Mouse (Mus musculus) liver, postnatal 0 days (tissue): ENCODE data around the gene Poc1b. TPM values are rescaled to one million over a fixed set of nuclear protein-coding genes. Genes with fewer than 3 reads are reported as not detected.

Experiments used
- ATAC-seq: fragments of 200-750 bp; cut with Nextera tagmentation; 2 replicates; pipeline ENCODE4 v1.8.0; 2017; ENCODE audit warnings: mild to moderate bottlenecking, moderate library complexity
- DNase-seq: peaks from one replicate; pipeline ENCODE4 v3.0.0-alpha.2; 2016
- H3K27ac ChIP-seq: fragments of 300-500 bp; sonication (generic); 2 replicates; pipeline ENCODE4 v1.5.1; 2014; ENCODE audit warnings: antibody characterized with exemption, moderate library complexity, mild to moderate bottlenecking, low read depth
- H3K27me3 ChIP-seq: fragments of 300-500 bp; sonication (generic); 2 replicates; pipeline ENCODE4 v1.6.1; 2014; ENCODE audit warnings: low read length, control low read depth, mixed read lengths; ENCODE audit not compliant: insufficient read depth
- H3K36me3 ChIP-seq: fragments of 300-500 bp; sonication (generic); replicated peaks from 2 replicates; pipeline ENCODE4 v1.6.1; 2014; ENCODE audit warnings: mild to moderate bottlenecking, control low read depth, low read length, moderate library complexity, mixed read lengths; ENCODE audit not compliant: insufficient read depth
- H3K4me1 ChIP-seq: fragments of 300-500 bp; sonication (generic); 2 replicates; pipeline ENCODE4 v1.6.1; 2014; ENCODE audit warnings: antibody characterized with exemption, mild to moderate bottlenecking, control low read depth; ENCODE audit not compliant: insufficient read depth
- H3K4me2 ChIP-seq: fragments of 300-500 bp; sonication (generic); 2 replicates; pipeline ENCODE4 v1.6.1; 2014; ENCODE audit warnings: low read depth, mild to moderate bottlenecking, low read length, moderate library complexity, mixed read lengths
- H3K4me3 ChIP-seq: fragments of 300-500 bp; sonication (generic); 2 replicates; pipeline ENCODE4 v1.5.1; 2014; ENCODE audit warnings: low read depth, low read length
- H3K9ac ChIP-seq: fragments of 300-500 bp; sonication (generic); replicated peaks from 2 replicates; pipeline ENCODE4 v1.6.1; 2014; ENCODE audit warnings: mild to moderate bottlenecking, moderate library complexity
- H3K9me3 ChIP-seq: fragments of 300-500 bp; sonication (generic); 2 replicates; pipeline ENCODE4 v1.6.1; 2016; ENCODE audit warnings: mild to moderate bottlenecking, control low read depth, low read length, mixed read lengths
- CTCF ChIP-seq: sonication (generic); IDR thresholded peaks from 2 replicates; pipeline ENCODE4 v1.5.1; 2016; ENCODE audit warnings: antibody characterized with exemption, low read depth
- EP300 ChIP-seq: IDR thresholded peaks from 2 replicates; pipeline ENCODE4 v1.6.1; 2016; ENCODE audit warnings: antibody characterized with exemption, low read depth, mild to moderate bottlenecking
- WGBS: fragments of 180-500 bp; shearing (Covaris S2); extraction: QIAGEN DNeasy Blood & Tissue Kit; methylation state at CpG from one replicate; pipeline ENCODE4 v1.1.7; 2014; ENCODE audit not compliant: insufficient replicate concordance; 5-methylcytosine and 5-hydroxymethylcytosine counted together
- polyA plus RNA-seq: library from polyadenylated mRNA; unstranded; fragments of >200 nt; fragmentation: Nextera tagmentation; extraction: Ambion mirVana; gene quantifications from 2 replicates; pipeline ENCODE4 v1.2.1, GENCODE M21; 2015

Poc1b gene
- polyA plus RNA-seq, 1 experiment from 2014 or later, result 3.9 TPM

- no peak overlapping the region for H3K4me3 ChIP-seq
- DNase-seq (peak; percentile 54), ATAC-seq (peak; percentile 49; the same call in 1 of the 2 replicates)
- H3K4me1 ChIP-seq, result peaks cover 25% of the 10 kb centered on the region
- H3K27me3 ChIP-seq, result no peaks in the 10 kb centered on the region
- H3K36me3 ChIP-seq, result 0 out of 2 replicates have a peak, but pooled peaks cover 3% of the 10 kb centered on the region
- peak overlapping the region; percentile 38 for H3K4me2 ChIP-seq
- 42% methylated on average over 16 of the region's 16 CpGs for WGBS
- no peak overlapping the region for H3K9ac ChIP-seq
- TF ChIP-seq EP300, result no peak
- no peak for TF ChIP-seq CTCF
- H3K27ac ChIP-seq, result peak overlapping the region; percentile 62
- H3K9me3 ChIP-seq, result no peaks in the 10 kb centered on the region
These were observed 135.2 kb downstream of the Poc1b start for GRCm38 (mm10) chr10:99241829-99242711.

GRCm38 (mm10) chr10:99242721-99243120 is 135.9 kb downstream of the Poc1b start:
- TF ChIP-seq EP300 (no peak), CTCF (no peak)
- Histone ChIP-seq H3K4me3 (no peak overlapping the region), H3K27me3 (no peaks in the 10 kb centered on the region), H3K4me1 (peaks cover 20% of the 10 kb centered on the region), H3K9ac (no peak overlapping the region), H3K27ac (no peak overlapping the region), H3K36me3 (0 out of 2 replicates have a peak, but pooled peaks cover 3% of the 10 kb centered on the region), H3K4me2 (no peak overlapping the region), H3K9me3 (no peaks in the 10 kb centered on the region)
- ATAC-seq, result no peak
- 77% methylated on average over 10 of the region's 10 CpGs for WGBS
- no peak for DNase-seq

GRCm38 (mm10) chr10:99243907-99244489 is 137.2 kb downstream of the Poc1b start:
- H3K4me2 ChIP-seq, result no peak overlapping the region
- ATAC-seq, result no peak
- no peaks in the 10 kb centered on the region for H3K9me3 ChIP-seq
- WGBS, result 58% methylated on average over 5 of the region's 5 CpGs
- TF ChIP-seq EP300, result no peak
- peaks cover 20% of the 10 kb centered on the region for H3K4me1 ChIP-seq
- no peaks in the 10 kb centered on the region for H3K36me3 ChIP-seq
- 0 out of 2 replicates have a peak overlapping the region, but pooled peaks have one; percentile 30 for H3K27ac ChIP-seq
- H3K27me3 ChIP-seq, result no peaks in the 10 kb centered on the region
- H3K4me3 ChIP-seq, result no peak overlapping the region
- DNase-seq, result no peak
- no peak overlapping the region for H3K9ac ChIP-seq

- Histone ChIP-seq H3K4me2 (no peak overlapping the region), H3K4me1 (peaks cover 20% of the 10 kb centered on the region), H3K36me3 (no peaks in the 10 kb centered on the region), H3K9ac (no peak overlapping the region), H3K27me3 (no peaks in the 10 kb centered on the region), H3K27ac (0 out of 2 replicates have a peak overlapping the region, but pooled peaks have one; percentile 30), H3K9me3 (no peaks in the 10 kb centered on the region), H3K4me3 (no peak overlapping the region)
- ATAC-seq (no peak), DNase-seq (no peak)
- TF ChIP-seq EP300 (no peak), CTCF (no peak)
- 48% methylated on average over 7 of the region's 7 CpGs for WGBS
These were observed 137.9 kb downstream of the Poc1b start for GRCm38 (mm10) chr10:99244655-99245260.

GRCm38 (mm10) chr10:99246797-99247508 is 140.1 kb downstream of the Poc1b start:
- peaks cover 9% of the 10 kb centered on the region for H3K4me1 ChIP-seq
- H3K9me3 ChIP-seq, result no peaks in the 10 kb centered on the region
- no peaks in the 10 kb centered on the region for H3K27me3 ChIP-seq
- no peak overlapping the region for H3K27ac ChIP-seq
- ATAC-seq (no peak), DNase-seq (no peak)
- TF ChIP-seq CTCF, result no peak
- TF ChIP-seq EP300, result no peak
- H3K9ac ChIP-seq, result no peak overlapping the region
- WGBS, result 64% methylated on average over 20 of the region's 20 CpGs
- no peak overlapping the region for H3K4me3 ChIP-seq
- H3K4me2 ChIP-seq, result no peak overlapping the region
- H3K36me3 ChIP-seq, result no peaks in the 10 kb centered on the region

Other genes starting within 250 kb of the Poc1b start
- gene Atp2b1, start 192.6 kb upstream of the Poc1b start, polyA plus RNA-seq, result 33.3 and 37.0 TPM in 2 replicates
- gene Galnt4, start 1.1 kb downstream of the Poc1b start, polyA plus RNA-seq, result 2.2 and 2.6 TPM in 2 replicates
- not detected in 2 replicates for gene Phxr2, start 19.3 kb downstream of the Poc1b start, polyA plus RNA-seq
- gene Dusp6, start 156.2 kb downstream of the Poc1b start, polyA plus RNA-seq, result 15.4 and 16.8 TPM in 2 replicates